Mouse (Mus musculus) frontal cortex, postnatal 10 days (tissue): ENCODE results near the gene Rundc3b.

Experiments
- DNase-seq, 2 experiments: peaks; one replicate each; pipeline ENCODE4 v3.0.0; 2022; ENCODE audit warnings: low spot score in 2 of 2, mixed read lengths in 1 of 2

Gene Rundc3b

DNA sequence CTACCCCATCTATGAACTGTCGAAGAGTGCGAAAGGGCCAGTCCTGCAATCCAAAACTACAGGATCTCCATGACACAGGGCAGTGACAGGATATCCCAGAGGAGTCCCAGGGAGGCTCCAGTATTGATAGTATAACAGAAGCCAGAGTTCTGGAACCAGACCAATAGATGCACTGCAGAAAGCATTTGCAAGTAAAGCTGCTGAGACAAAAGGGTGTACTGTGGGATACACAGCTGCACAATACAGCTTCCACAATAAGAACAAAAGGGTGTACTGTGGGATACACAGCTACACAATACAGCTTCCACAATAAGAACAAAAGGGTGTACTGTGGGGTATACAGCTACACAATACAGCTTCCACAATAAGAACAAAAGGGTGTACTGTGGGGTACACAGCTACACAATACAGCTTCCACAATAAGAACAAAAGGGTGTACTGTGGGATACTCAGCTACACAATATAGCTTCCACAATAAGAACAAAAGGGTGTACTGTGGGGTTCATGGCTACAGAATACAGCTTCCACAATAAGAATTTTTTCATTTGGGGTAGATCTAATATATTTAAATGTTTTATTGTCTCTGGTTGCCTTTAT, 134.0 kb downstream of the Rundc3b start:
- no peak for DNase-seq

DNA sequence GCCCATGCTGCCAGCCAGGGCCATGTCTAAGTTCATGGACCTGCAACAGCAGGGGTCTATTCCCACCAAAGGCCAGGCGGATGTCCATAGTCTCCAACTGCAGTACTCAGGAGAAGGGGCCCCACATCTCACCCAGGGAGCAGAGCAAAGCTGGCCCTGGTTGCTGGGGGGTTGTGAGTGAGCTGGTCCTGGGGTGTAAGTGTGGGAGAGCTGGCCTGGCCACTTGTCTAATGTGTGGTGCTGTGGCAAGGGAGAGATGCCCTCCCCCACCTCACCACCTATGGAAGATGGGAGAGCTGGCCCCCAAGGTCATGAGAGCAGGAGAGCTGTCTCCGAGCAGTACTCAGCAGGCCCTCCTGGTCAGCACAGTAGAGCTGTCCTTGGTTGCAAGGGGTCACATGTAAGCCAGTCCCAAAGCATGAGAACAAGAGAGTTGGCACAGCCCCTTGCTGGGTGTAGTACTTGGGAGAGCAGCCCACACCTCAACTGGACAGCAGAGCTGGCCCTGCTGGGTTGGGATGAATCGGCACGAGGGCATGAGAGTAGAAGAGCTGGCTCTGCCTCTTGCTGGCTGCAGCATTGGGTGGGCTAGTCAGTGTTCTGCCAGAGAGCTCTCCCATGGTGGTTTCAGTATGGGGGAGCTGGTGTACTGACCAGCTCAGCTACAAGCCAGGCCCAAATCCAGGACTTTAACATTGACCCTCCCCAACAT, 134.6 kb downstream of the Rundc3b start:
- DNase-seq: no peak

DNA sequence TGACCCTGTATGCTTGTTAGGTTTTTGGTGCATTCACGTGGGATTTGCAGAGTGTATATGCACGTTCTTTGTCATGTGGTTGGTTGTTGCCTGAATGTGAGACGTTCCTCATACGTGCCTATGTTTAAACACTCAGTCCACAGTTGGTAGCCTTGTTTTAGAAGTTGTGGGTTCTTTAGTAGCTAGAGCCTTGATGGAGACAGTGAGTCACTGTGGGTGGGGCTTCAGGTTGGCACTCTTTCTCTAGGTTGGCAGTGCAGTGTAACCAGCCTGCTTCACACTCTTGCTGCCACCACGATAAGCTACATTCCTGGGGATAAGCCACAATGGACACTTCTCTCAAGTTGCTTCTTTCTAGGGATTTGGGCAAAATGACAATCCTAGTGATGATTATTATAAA, 166.2 kb downstream of the Rundc3b start:
- no peak for DNase-seq

DNA sequence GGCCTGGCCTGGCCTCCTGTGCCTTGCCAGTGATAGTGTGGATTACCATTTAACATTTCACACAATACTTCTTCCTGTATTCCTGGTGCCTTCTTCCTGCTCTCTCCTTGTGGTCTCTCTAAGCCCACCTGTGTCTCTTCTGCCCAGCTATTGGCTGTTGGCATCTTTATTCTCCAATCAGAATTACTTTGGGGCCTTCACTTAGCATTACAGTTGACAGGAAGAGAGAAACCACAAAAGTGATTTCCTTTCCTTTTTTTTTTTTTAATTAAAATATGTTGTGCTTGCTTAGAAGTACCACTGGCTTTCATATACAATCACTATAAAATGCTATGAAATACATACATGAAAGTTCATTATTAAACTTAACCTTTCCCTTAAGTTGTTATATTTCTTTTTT, 167.2 kb downstream of the Rundc3b start:
- no peak for DNase-seq
